Mouse (Mus musculus) spleen, adult 2 months (tissue): Measurements from ENCODE around the gene Sh3d21. TPM values are rescaled to one million over a fixed set of nuclear protein-coding genes. Genes with fewer than 3 reads are reported as not detected.
"Not testable (repeated sequence)": the region's sequence is repeated elsewhere in the genome, so short reads cannot be mapped to it uniquely, and the experiment has no call there.

Experiments used
- DNase-seq, 2 experiments: peaks; one replicate each; pipeline versions ENCODE4 v3.0.0 to v3.0.0-alpha.2; 2012 to 2021; ENCODE audit warnings: low spot score in 2 of 2, low read depth in 1 of 2
- H3K27ac ChIP-seq: fragments of 200-500 bp; 2 replicates; pipeline ENCODE4 v1.5.1; 2012; ENCODE audit warnings: low read length, inconsistent platforms; ENCODE audit not compliant: insufficient read depth
- H3K27me3 ChIP-seq: fragments of 200-500 bp; 2 replicates; pipeline ENCODE4 v1.6.1; 2012; ENCODE audit warnings: mild to moderate bottlenecking, moderate library complexity, low read length, inconsistent platforms; ENCODE audit not compliant: control insufficient read depth, insufficient read depth
- H3K36me3 ChIP-seq: fragments of 200-500 bp; 2 replicates; pipeline ENCODE4 v1.6.1; 2012; ENCODE audit warnings: mild to moderate bottlenecking, low read length, inconsistent platforms; ENCODE audit not compliant: control insufficient read depth, insufficient read depth
- H3K4me1 ChIP-seq: fragments of 200-500 bp; 2 replicates; pipeline ENCODE4 v1.6.1; 2011; ENCODE audit warnings: inconsistent platforms; ENCODE audit not compliant: control insufficient read depth, insufficient read depth, insufficient read length
- H3K4me3 ChIP-seq: fragments of 200-500 bp; 2 replicates; pipeline ENCODE4 v1.5.1; 2011; ENCODE audit warnings: mild to moderate bottlenecking, inconsistent platforms; ENCODE audit not compliant: insufficient read depth, insufficient read length; ENCODE audit errors: extremely low read depth
- CTCF ChIP-seq: fragments of 200-500 bp; IDR thresholded peaks from 2 replicates; pipeline ENCODE4 v1.5.1; 2011; ENCODE audit warnings: mild to moderate bottlenecking, inconsistent platforms; ENCODE audit not compliant: insufficient read depth, insufficient read length, insufficient replicate concordance; ENCODE audit errors: extremely low read depth
- POLR2A ChIP-seq: fragments of 200-500 bp; IDR thresholded peaks from 2 replicates; pipeline ENCODE4 v1.6.1; 2011; ENCODE audit warnings: low read depth, low read length, inconsistent platforms
- WGBS: fragments of 180-500 bp; shearing (Covaris S2); methylation state at CpG from one replicate; pipeline ENCODE4 v1.1.7; 2018; 5-methylcytosine and 5-hydroxymethylcytosine counted together
- polyA plus RNA-seq: library from polyadenylated mRNA; depleted of rRNA; stranded (reverse); fragments of >200 nt; gene quantifications from 2 replicates; pipeline ENCODE4 v1.2.3, GENCODE M21; 2012

Gene Sh3d21
- polyA plus RNA-seq, 1 experiment: 0.54 TPM

GRCm38 (mm10) chr4:126194916-126195315 is 31.6 kb upstream of the Sh3d21 start:
- Histone ChIP-seq H3K4me3 (no peak overlapping the region), H3K4me1 (peaks cover 5% of the 10 kb centered on the region; the same call in 1 of the 2 replicates), H3K36me3 (peaks cover 20% of the 10 kb centered on the region), H3K27ac (no peak overlapping the region), H3K27me3 (no peaks in the 10 kb centered on the region)
- no peak for TF ChIP-seq CTCF
- TF ChIP-seq POLR2A: no peak
- WGBS: 83% methylated on average over 4 of the region's 4 CpGs
- no peak for DNase-seq

- DNase-seq: no peak
- TF ChIP-seq POLR2A: no peak
- H3K4me1 ChIP-seq: peaks cover 3% of the 10 kb centered on the region; the same call in 1 of the 2 replicates
- no peaks in the 10 kb centered on the region for H3K27me3 ChIP-seq
- H3K36me3 ChIP-seq: peaks cover 22% of the 10 kb centered on the region
- no peak overlapping the region for H3K27ac ChIP-seq
- H3K4me3 ChIP-seq: no peak overlapping the region
These were observed 30.9 kb upstream of the Sh3d21 start for GRCm38 (mm10) chr4:126194216-126194615.

GRCm38 (mm10) chr4:126190636-126191035 is 27.3 kb upstream of the Sh3d21 start:
- H3K27me3 ChIP-seq: no peaks in the 10 kb centered on the region
- H3K4me3 ChIP-seq: no peak overlapping the region
- H3K27ac ChIP-seq: no peak overlapping the region
- DNase-seq: no peak
- TF ChIP-seq POLR2A (no peak), CTCF (no peak)
- WGBS: 92% methylated on average over 2 of the region's 2 CpGs
- peaks cover 20% of the 10 kb centered on the region for H3K36me3 ChIP-seq
- H3K4me1 ChIP-seq: no peaks in the 10 kb centered on the region

- H3K4me1 ChIP-seq: no peaks in the 10 kb centered on the region
- H3K27me3 ChIP-seq: no peaks in the 10 kb centered on the region
- no peak overlapping the region for H3K4me3 ChIP-seq
- 95% methylated on average over 3 of the region's 3 CpGs for WGBS
- H3K27ac ChIP-seq: no peak overlapping the region
- TF ChIP-seq POLR2A: no peak
- TF ChIP-seq CTCF: no peak
- no peak for DNase-seq
- peaks cover 12% of the 10 kb centered on the region for H3K36me3 ChIP-seq
These were observed 23.8 kb upstream of the Sh3d21 start for GRCm38 (mm10) chr4:126187096-126187495.

- TF ChIP-seq CTCF: no peak
- TF ChIP-seq POLR2A: no peak
- WGBS: 93% methylated on average over 5 of the region's 5 CpGs
- Histone ChIP-seq H3K36me3 (peaks cover 15% of the 10 kb centered on the region), H3K27ac (no peak overlapping the region), H3K4me1 (no peaks in the 10 kb centered on the region), H3K27me3 (no peaks in the 10 kb centered on the region), H3K4me3 (no peak overlapping the region)
- DNase-seq: no peak
These were observed 19.7 kb upstream of the Sh3d21 start for GRCm38 (mm10) chr4:126183034-126183433.

GRCm38 (mm10) chr4:126181170-126181957 is 18.1 kb upstream of the Sh3d21 start:
- Histone ChIP-seq H3K36me3 (peaks cover 27% of the 10 kb centered on the region), H3K4me3 (no peak overlapping the region)

GRCm38 (mm10) chr4:126175980-126176379 is 12.7 kb upstream of the Sh3d21 start:
- not testable (repeated sequence) for DNase-seq, H3K27me3 ChIP-seq, H3K27ac ChIP-seq, H3K4me1 ChIP-seq, H3K4me3 ChIP-seq
- H3K36me3 ChIP-seq: peaks cover 49% of the 10 kb centered on the region
- WGBS: 94% methylated on average over 7 of the region's 7 CpGs

More at GRCm38 (mm10) chr4:126181170-126181957, 18.1 kb upstream of the Sh3d21 start:
- WGBS: 66% methylated on average over 7 of the region's 7 CpGs
- TF ChIP-seq POLR2A: no peak
- TF ChIP-seq CTCF: peak; percentile 71; the same call in 1 of the 2 replicates
- H3K4me1 ChIP-seq: no peaks in the 10 kb centered on the region
- H3K27ac ChIP-seq: no peak overlapping the region
- DNase-seq: peak in 1 of 2 experiments; percentile 43
- no peaks in the 10 kb centered on the region for H3K27me3 ChIP-seq
